9 mouse cellular contexts compared by ENCODE assay signal in the genomic region with DNA sequence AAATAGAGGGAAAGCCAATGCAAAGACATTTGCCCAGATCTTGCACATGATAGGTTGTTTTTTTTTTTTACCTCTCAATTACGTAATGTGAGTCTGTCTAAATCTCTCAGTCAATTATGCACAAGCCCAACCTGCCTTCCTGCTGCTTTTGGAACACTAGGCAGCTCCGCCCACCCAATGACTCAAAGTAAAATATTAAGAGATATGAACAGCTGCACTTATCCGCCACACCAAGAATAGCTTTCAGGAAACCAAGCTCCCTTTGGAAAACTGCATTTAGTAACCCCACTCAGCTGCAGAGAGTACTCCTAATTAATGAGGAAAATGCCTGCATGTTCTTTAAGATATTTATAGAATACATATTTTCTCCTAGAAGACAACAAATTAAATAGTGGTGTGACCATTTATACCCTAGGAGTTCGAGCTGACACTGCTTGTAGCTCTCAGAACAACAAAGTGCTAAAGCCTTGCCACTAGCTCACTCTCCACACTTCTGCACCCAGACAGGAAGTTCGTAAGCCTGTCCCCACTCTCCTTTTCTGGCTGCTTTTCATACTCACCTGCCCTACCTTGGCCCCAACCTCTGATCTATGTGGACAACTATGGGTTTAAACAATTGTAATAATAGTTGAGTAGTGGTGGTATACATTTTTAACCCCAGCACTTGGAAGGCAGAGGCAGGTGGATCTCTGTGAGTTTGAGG. TPM values are rescaled to one million over a fixed set of nuclear protein-coding genes. Genes with fewer than 3 reads are reported as not detected.
DNase-seq lines count a peak whose midpoint lies in the region; ATAC-seq and TF ChIP-seq lines count a peak whose summit lies in the region.
"Had no signal": no experiment of that assay in that cellular context is flagged by ENCODE, and none has a peak within 500 bp of the region (broad histone marks: within the 10 kb centered on the region; RNA-seq: fewer than 3 reads in every experiment).

No protein-coding gene starts in this region.

- ATAC-seq in frontal cortex, adult (ENCODE audit: low TSS enrichment) = peak; percentile 47
- no peak for ATAC-seq in liver, embryonic 16.5 days (ENCODE audit: low read depth)
- ATAC-seq in forebrain, postnatal 0 days = no peak

- no peaks in the 10 kb centered on the region for H3K27me3 ChIP-seq in liver, embryonic 16.5 days (ENCODE audit: control insufficient read depth, insufficient read depth, low read depth, low read length)
- H3K27me3 ChIP-seq in forebrain, postnatal 0 days (ENCODE audit: insufficient read depth, low read length) = no peaks in the 10 kb centered on the region
- H3K27me3 ChIP-seq: embryonic facial prominence, embryonic 15.5 days had no signal

- intact Hi-C loops in heart, postnatal 25 days (cut with DNase I) = no loop called here

- peaks cover 35% of the 10 kb centered on the region for H3K4me1 ChIP-seq in liver, embryonic 16.5 days (ENCODE audit: control insufficient read depth, low read depth, low read length)
- no peaks in the 10 kb centered on the region; the same call in 1 of the 2 replicates for H3K4me1 ChIP-seq in forebrain, postnatal 0 days (ENCODE audit: insufficient read depth)

- peak overlapping the region; percentile 68 for H3K27ac ChIP-seq in liver, embryonic 16.5 days (ENCODE audit: low read length)
- H3K27ac ChIP-seq in forebrain, postnatal 0 days (ENCODE audit: low read depth, low read length) = no peak overlapping the region
- H3K27ac ChIP-seq: embryonic facial prominence, embryonic 15.5 days had no signal

- WGBS in liver, embryonic 16.5 days (ENCODE audit: insufficient replicate concordance) = 27% methylated on average over 5 of the region's 5 CpGs
- 72% methylated on average over 5 of the region's 5 CpGs for WGBS in forebrain, postnatal 0 days

- no peaks in the 10 kb centered on the region for H3K9me3 ChIP-seq in liver, embryonic 16.5 days (replicated peaks; ENCODE audit: control insufficient read depth, low read length)
- no peaks in the 10 kb centered on the region for H3K9me3 ChIP-seq in forebrain, postnatal 0 days (ENCODE audit: low read length)
- H3K9me3 ChIP-seq: embryonic facial prominence, embryonic 15.5 days had no signal

- no peak for DNase-seq in frontal cortex, postnatal 14 days (ENCODE audit: low spot score in 2 of 2)
- DNase-seq in c-Kit-positive CD71-positive TER-119-positive erythroid progenitor cells, embryonic 14.5 days (ENCODE audit: low spot score) = peak; percentile 58
- peak; percentile 56 for DNase-seq in heart, postnatal 25 days (ENCODE audit: low spot score)
- DNase-seq in thymus, postnatal 0 days (ENCODE audit: low spot score) = no peak
- DNase-seq in forebrain, postnatal 0 days = no peak
- DNase-seq in yolk sac, embryonic 10.5 days (ENCODE audit: low spot score) = no peak

- TF ChIP-seq CTCF in forebrain, postnatal 0 days (IDR thresholded peaks at IDR 0.05; ENCODE audit: low read depth) = no peak

- H3K9ac ChIP-seq in liver, embryonic 16.5 days (ENCODE audit: low read depth, low read length) = no peak overlapping the region
- H3K9ac ChIP-seq in forebrain, postnatal 0 days = no peak overlapping the region
- H3K9ac ChIP-seq: embryonic facial prominence, embryonic 15.5 days had no signal

- no peak overlapping the region for H3K4me3 ChIP-seq in liver, embryonic 16.5 days (ENCODE audit: low read depth, low read length)
- H3K4me3 ChIP-seq in forebrain, postnatal 0 days (ENCODE audit: low read depth, low read length) = no peak overlapping the region
- H3K4me3 ChIP-seq: embryonic facial prominence, embryonic 15.5 days had no signal

- no peaks in the 10 kb centered on the region for H3K36me3 ChIP-seq in liver, embryonic 16.5 days (ENCODE audit: control insufficient read depth, insufficient read depth)
- H3K36me3 ChIP-seq in forebrain, postnatal 0 days (ENCODE audit: insufficient read depth) = no peaks in the 10 kb centered on the region
- H3K36me3 ChIP-seq: embryonic facial prominence, embryonic 15.5 days had no signal

- H3K4me2 ChIP-seq in liver, embryonic 16.5 days (ENCODE audit: low read depth, low read length) = no peak overlapping the region
- no peak overlapping the region for H3K4me2 ChIP-seq in forebrain, postnatal 0 days (ENCODE audit: low read depth)
- H3K4me2 ChIP-seq: embryonic facial prominence, embryonic 15.5 days had no signal

RNA-seq across cellular contexts. Expression of a gene that starts 25.2 kb away (rescaled TPM):
- 10 to 100 TPM; 51.2 to 58.0 TPM for total RNA-seq in heart, postnatal 25 days (2021)
- 5.7 and 7.0 TPM in 2 replicates for polyA plus RNA-seq in liver, embryonic 16.5 days (2015; fragmentation: Nextera tagmentation; extraction: Ambion mirVana)
- polyA plus RNA-seq in thymus, postnatal 0 days (2015; fragmentation: Nextera tagmentation; extraction: Ambion mirVana) = 16.5 and 17.8 TPM in 2 replicates
- total RNA-seq in forebrain, postnatal 0 days (2014; rRNA removed) = 4.5 and 5.1 TPM in 2 replicates
- 2.7 and 3.3 TPM in 2 replicates for polyA plus RNA-seq in forebrain, postnatal 0 days (2015; fragmentation: Nextera tagmentation; extraction: Ambion mirVana)

RNA-seq across cellular contexts. Expression of a gene that starts 56.7 kb away (rescaled TPM):
- 10 to 100 TPM; 11.2 to 12.0 TPM for total RNA-seq in heart, postnatal 25 days (2021)
- polyA plus RNA-seq in liver, embryonic 16.5 days (2015; fragmentation: Nextera tagmentation; extraction: Ambion mirVana) = 7.2 and 7.3 TPM in 2 replicates
- 23.8 and 25.8 TPM in 2 replicates for polyA plus RNA-seq in thymus, postnatal 0 days (2015; fragmentation: Nextera tagmentation; extraction: Ambion mirVana)
- total RNA-seq in forebrain, postnatal 0 days (2014; rRNA removed) = 29.5 and 30.2 TPM in 2 replicates
- 18.5 and 21.0 TPM in 2 replicates for polyA plus RNA-seq in forebrain, postnatal 0 days (2015; fragmentation: Nextera tagmentation; extraction: Ambion mirVana)

Comparison
In these comparisons a context has a peak if more than half of its experiments do, and no peak if none do; other contexts are left out.
1. DNase-seq: peak in c-Kit-positive CD71-positive TER-119-positive erythroid progenitor cells, embryonic 14.5 days (single experiment) and heart, postnatal 25 days (single experiment); none in frontal cortex, postnatal 14 days (0 of 2), thymus, postnatal 0 days (single experiment), forebrain, postnatal 0 days (single experiment) and yolk sac, embryonic 10.5 days (single experiment).